Mouse (Mus musculus): ENCODE results near the gene Gm42878.

Gm42878 gene

GRCm38 (mm10) chr5:121484801-121485200, 60.5 kb downstream of the Gm42878 start:
- DNase-seq, result no peak

DNA sequence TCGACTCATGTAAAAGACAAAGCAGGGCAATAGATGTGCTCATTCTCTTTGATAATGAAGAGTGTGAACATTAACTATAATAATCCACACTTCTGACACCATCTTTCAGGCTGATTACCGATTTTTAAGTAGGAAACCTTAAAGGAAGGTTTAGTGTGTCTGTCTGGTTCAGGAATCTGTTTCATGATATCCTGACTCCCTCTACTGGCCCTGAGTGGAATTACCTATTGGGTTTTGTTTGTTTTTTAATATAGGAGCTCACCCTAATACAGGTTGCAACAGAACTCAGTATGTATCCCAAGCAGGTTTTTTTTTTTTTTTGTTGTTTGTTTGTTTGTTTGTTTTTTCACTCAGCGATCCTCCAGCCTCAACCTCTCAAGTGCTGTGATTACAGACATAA, 67.6 kb downstream of the Gm42878 start:
- no peak for DNase-seq

GRCm38 (mm10) chr5:121476040-121476439, 69.2 kb downstream of the Gm42878 start:
- no peak for DNase-seq

DNA sequence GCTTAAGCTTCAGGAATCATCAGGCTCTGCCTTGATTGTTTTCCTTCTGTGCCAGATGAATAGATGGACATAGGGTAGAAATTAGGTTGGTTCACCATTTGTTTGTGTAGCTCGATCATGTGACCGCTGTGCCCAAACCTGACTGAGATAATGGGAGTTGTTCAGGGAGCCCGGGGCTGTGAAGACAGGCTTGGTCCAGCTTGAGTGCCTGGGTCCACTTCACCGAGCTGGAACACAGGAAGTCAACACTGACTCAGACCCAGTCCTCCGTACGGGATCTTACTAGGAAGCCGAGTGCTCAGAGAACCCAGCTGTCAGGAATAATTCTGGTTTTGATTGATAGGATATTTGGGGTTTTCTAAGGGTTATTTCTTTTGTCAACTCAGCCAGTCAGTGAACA, 70.7 kb downstream of the Gm42878 start:
- no peak for DNase-seq

GRCm38 (mm10) chr5:121472411-121472810, 72.9 kb downstream of the Gm42878 start:
- DNase-seq, result no peak

DNA sequence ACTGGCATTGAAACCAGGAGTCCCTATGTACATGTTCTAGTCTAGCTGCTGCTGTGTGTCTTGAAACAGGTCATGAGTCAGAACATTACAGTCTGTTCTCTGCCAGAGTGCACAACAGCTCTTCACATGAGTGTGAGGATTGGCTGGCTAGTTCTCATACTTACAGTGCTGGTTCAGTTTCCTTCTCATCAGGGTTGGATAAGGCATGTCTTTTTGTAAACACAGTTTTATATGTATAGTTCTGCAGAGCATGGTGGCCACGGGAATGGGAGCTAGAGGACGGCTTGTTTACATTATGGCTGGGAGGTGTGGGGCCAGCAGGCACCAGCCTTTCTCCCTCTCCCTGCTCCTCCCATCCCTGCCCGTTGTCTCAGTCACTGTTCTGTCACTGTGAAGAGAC, 75.7 kb downstream of the Gm42878 start:
- no peak for DNase-seq

Data from layer of hippocampus, adult 9-11 months (tissue).